Mouse (Mus musculus) c-Kit-positive CD71-positive TER-119-positive erythroid progenitor cells, embryonic 14.5 days (primary cell): Measurements from ENCODE around the gene Spred2.
"Not testable (repeated sequence)": the region's sequence is repeated elsewhere in the genome, so short reads cannot be mapped to it uniquely, and the experiment has no call there.

ENCODE experiments used
- DNase-seq: peaks from one replicate; pipeline ENCODE4 v3.0.0-alpha.2; 2013; ENCODE audit warnings: low spot score

The Spred2 gene

DNA sequence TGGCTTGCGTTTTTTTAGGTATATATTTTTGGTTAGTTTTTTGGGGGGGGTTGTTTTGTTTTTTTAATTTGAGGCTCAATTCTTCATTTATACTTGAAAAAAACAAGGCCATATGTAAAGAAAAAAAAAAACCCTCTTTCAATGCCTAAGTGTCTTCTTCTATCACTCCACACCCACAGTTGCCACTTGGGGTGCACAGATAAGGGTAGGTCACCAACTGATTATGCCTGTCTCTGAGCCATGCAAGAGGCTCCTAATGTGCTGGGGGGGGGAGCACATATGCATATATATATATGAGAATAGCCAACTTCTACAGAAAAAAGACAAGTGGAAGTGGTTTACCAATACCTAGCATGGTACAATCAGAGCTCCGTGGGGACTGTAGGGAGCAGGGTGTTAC lies 98.3 kb downstream of the Spred2 start:
- DNase-seq = peak; percentile 66

GRCm38 (mm10) chr11:20022911-20023482 lies 98.8 kb downstream of the Spred2 start:
- no peak for DNase-seq

- DNase-seq = no peak
Observed at GRCm38 (mm10) chr11:20025899-20026298, 101.7 kb downstream of the Spred2 start.

DNA sequence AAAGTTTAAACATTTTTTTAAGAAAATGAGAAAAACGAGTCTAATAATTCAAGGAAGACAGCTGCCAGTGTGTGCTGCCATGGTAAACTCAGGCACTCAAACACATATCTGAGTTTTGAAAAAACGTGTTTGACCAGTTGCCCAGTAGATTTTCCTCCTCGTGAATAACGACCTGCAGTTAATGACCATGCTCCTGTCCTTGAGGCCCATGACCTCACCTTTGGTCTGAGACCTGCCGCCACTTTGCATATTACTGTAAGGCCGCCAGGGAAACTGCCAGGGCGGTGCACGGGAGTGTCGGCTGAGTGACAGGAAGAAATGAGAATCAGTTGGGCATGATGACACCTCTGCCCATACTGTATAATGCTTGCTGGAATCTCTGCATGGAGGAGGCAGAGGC lies 103.5 kb downstream of the Spred2 start:
- DNase-seq = no peak

GRCm38 (mm10) chr11:20028396-20028795 lies 104.2 kb downstream of the Spred2 start:
- no peak for DNase-seq

- DNase-seq = peak; percentile 66
Observed at GRCm38 (mm10) chr11:20029014-20029413, 104.8 kb downstream of the Spred2 start.

GRCm38 (mm10) chr11:20030973-20031372 lies 106.8 kb downstream of the Spred2 start:
- DNase-seq = not testable (repeated sequence)

GRCm38 (mm10) chr11:20031536-20031935 lies 107.4 kb downstream of the Spred2 start:
- DNase-seq = peak; percentile 72

DNA sequence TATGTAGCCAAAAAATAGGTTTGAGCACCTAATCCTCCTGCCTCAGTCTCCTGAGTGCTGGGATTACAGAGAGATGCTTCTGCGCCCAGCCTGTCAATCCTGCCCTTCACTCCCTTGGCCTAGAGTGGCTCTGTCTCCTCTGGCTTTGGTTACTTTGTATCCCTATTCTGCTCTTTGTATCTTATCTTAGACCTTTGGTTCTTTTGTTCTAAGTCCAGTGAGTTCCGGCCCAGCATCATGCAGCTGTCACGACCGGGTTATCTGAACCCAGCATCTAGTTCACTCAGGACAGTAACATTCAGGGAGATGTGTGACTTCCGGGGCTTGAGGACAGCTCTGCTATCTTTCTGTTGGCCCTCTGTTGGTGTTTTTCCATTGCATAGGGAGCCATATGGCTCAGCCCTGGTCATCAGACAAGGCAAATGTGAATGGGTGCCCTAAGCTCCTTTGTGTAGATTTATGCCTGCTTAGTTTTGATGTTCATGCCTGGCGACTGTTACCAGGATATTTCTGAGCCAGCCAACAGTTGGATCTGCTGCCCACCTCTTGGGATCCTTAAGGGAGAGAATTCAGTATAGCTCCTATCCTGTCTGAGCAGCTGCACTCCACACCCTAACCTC lies 109.5 kb downstream of the Spred2 start:
- DNase-seq = no peak

GRCm38 (mm10) chr11:20034337-20034947 lies 110.3 kb downstream of the Spred2 start:
- DNase-seq = no peak

GRCm38 (mm10) chr11:20035343-20035928 lies 111.3 kb downstream of the Spred2 start:
- no peak for DNase-seq

DNA sequence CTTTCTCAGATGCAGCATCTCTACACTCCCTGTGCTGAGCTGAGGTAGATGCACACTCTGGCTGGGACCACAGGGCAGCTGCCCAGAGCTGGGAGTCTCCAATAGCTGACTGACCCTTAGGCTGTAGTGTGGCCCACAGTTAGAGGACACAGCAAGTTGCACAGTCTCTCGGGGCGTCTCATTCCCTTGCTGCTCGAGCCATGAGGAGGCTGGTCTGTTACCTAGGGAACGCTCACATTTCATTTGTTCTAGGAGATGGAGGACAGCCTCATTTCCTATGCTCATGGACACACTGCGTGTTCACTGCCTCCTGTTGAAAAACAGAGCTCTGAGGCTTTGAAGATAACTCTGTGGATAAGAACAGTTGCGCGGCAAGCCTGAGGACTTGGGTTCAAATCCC lies 111.8 kb downstream of the Spred2 start:
- DNase-seq = no peak

DNA sequence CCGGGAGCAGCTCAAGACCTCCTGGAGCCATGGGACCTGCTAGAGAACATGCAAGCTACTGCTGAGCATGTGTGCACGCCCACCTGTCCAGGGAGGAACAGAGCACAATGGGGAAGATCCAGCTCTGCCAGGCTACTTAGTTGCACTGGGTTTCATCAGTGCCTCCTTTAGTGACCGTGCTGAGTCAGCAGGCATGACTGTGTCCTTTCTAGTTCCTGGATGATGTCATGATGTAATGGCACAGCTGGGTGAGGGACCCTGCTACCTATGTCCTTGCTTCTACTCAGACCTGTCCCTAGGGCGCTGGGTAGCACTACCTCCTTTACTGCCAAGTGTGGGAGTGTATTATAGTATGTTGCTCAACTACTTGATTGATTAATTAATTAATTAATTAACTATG lies 113.6 kb downstream of the Spred2 start:
- no peak for DNase-seq

DNA sequence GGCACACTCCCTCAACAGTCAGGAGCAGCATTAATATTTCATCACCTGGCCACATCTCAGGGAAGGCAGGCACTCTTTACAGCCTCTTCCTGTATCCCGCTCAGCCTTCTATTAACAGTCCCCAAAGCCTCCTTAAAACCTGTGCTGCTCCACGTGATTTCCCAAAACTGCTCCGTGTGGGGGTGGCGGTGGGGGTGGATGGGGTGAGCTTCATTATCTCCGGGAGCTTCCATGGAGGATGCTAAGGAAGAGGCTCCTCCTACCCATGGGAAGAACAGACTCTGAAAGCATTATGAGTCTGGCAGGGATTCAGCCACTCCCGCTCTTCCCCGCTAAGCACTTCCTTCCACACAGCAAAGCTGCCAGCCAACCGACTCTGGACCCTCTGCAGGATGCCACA lies 114.5 kb downstream of the Spred2 start:
- no peak for DNase-seq

DNA sequence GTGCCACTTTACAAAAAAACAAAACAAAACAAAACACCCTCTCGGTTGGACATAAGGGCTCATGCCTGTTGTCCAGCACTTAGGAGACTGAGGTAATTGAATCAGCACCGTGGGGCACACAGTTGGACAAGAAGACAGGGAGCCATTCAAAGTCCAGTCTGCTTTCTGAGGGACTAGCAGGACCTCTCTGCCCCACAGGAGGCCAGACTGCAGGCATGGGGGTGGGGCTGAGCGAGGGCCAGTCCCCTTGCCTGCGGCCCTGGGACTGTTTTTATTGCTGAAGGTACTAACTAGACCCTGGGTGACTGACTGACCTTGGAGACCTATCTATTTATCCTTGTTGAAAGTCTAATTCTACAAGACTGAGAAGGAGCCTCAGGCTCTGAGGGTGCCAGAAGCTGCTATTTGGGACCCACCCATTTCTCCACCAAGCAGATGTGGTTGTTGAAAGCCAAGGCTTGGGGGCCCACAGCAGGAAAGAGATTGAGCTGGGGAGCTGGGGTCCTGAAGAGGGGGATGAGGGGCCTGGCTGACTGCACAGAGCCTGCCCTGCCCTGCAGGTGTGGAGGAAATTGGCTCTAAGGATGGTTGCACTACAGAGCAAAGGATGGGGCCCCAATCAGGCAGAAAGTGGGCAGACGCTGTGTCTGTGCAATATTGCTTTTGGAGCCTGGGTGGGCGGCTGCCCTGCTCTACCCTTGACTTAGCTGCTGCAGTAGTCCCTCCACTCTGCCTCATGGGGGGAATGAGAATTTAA lies 117.2 kb downstream of the Spred2 start:
- no peak for DNase-seq

DNA sequence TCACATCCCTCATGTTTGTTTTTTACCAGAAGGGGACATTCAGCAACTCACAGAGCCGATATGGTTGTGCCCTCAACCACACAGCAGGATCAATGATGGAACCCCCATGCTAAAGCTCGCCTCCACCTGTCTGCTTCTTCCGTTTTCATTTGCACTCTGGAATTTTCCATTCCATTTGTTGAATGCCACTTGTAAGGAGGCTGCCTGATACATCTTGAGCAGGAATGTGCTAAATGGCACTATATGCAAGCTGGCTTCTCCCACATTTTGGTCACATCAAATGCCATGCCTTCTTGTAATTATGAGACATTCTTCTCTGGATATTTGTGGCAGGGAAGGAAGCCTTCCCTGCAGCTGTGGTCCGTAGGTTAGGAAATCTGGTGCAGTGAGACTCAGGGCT lies 117.9 kb downstream of the Spred2 start:
- no peak for DNase-seq

GRCm38 (mm10) chr11:20043256-20043655 lies 119.1 kb downstream of the Spred2 start:
- no peak for DNase-seq

- DNase-seq = no peak
Observed at GRCm38 (mm10) chr11:20045586-20045985, 121.4 kb downstream of the Spred2 start.

DNA sequence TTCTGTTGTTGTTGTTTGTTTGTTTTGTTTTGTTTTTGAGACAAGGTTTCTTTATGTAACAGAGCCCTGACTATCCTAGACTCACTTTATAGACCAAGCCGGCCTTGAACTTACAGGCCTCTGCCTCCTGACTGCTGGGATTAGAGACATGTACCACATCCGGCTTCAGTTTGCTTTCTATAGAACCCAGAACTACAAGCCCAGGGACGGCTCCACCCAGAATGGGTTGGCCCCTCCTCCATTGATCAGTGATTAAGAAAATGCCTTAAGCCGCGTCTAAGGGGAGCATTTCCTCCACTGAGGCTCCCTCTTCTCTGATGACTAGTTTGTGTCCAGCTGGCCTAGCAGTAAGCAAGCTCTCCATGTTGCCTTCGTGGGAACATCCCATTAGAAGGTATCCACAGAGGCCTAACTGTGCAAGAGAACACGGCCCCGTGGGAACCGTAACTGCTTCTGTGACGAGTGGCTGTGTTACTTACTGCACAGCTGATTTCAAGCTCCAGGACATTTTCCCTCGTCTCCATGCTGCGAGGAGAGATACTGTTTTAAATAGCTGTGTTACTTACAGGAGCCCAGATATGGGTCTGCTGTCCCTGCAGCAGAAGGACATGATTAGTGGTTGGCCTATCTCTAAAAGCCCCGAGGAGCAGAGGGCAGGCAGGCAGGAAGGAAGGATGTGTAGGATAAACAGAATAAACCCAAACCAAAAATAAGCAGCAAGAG lies 128.8 kb downstream of the Spred2 start:
- no peak for DNase-seq

DNA sequence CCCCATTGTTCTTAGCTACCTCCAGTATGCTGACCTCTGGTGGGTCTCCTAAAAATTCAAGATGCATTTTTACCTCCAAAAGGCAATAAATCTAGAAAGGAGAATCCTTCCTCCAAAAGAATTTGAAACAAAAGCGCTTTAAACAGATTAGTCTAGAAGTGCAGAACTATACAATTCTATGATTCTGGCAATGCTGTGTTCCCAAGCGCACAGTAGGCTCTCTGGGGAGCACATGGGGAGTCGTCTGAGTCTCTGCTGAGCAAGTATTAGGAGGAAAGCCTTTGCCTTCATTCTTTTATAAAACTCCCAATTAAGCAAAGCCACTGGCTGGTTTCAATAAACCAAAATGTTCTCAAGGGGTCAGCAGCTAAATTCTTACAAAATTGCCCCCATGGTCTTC lies 129.8 kb downstream of the Spred2 start:
- no peak for DNase-seq

DNA sequence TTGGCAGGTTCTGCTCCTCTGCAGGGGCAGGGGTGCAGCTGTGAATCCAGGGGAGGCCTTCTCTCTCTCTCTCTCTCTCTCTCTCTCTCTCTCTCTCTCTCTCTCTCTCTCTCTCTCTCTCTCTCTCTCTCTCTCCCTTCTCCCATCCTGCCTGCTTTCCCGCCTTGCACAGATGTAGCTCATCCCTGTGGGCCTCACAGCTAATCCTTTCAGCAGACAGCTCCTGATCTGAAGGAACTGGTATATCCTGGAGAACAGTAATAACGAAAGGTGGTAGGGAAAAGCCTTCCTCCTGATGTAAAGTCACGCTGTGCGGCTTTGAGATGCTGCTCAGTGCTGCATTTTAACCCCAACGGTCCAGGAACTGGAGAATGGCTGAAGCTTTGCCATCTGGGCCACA lies 130.4 kb downstream of the Spred2 start:
- DNase-seq = no peak

GRCm38 (mm10) chr11:20056168-20056567 lies 132.0 kb downstream of the Spred2 start:
- no peak for DNase-seq
